Mouse (Mus musculus) common myeloid progenitor, adult 5-6 weeks (primary cell): ENCODE measurements at regions not wholly inside any gene's neighbourhood (a gene's known extent, or its start where the extent isn't known, plus 50 kb on each side); places are given as distances from the start of the nearest gene placed in this dataset.

Experiments used
- ATAC-seq: replicated peaks from 2 replicates; pipeline ENCODE4 v1.8.0; 2016; ENCODE audit warnings: low read depth, mild to moderate bottlenecking, moderate TSS enrichment, inconsistent platforms; ENCODE audit not compliant: poor library complexity, severe bottlenecking

- ATAC-seq = no peak
Observed at GRCm38 (mm10) chr2:115483418-115484288, 97.9 kb upstream of the BC052040 start.

- ATAC-seq = no peak
Observed at GRCm38 (mm10) chr2:115488465-115488864, 93.1 kb upstream of the BC052040 start.

GRCm38 (mm10) chr2:115493020-115493419 is 88.5 kb upstream of the BC052040 start:
- no peak for ATAC-seq

GRCm38 (mm10) chr2:115499904-115500303 is 81.6 kb upstream of the BC052040 start:
- no peak for ATAC-seq

- ATAC-seq = no peak
Observed at GRCm38 (mm10) chr2:115509527-115509926, 72.0 kb upstream of the BC052040 start.

GRCm38 (mm10) chr2:115511146-115511545 is 70.4 kb upstream of the BC052040 start:
- no peak for ATAC-seq

GRCm38 (mm10) chr2:115511612-115512525 is 69.6 kb upstream of the BC052040 start:
- no peak for ATAC-seq

- ATAC-seq = no peak
Observed at GRCm38 (mm10) chr2:115512891-115513290, 68.6 kb upstream of the BC052040 start.

GRCm38 (mm10) chr2:115513774-115514231 is 67.7 kb upstream of the BC052040 start:
- no peak for ATAC-seq

GRCm38 (mm10) chr2:115514831-115515428 is 66.6 kb upstream of the BC052040 start:
- ATAC-seq = peak; percentile 62; the same call in 1 of the 2 replicates

GRCm38 (mm10) chr2:115515470-115515869 is 66.0 kb upstream of the BC052040 start:
- ATAC-seq = no peak

GRCm38 (mm10) chr2:115516824-115517223 is 64.7 kb upstream of the BC052040 start:
- no peak for ATAC-seq

- ATAC-seq = no peak
Observed at GRCm38 (mm10) chr2:115519974-115520373, 61.5 kb upstream of the BC052040 start.

GRCm38 (mm10) chr2:115520413-115521139 is 60.9 kb upstream of the BC052040 start:
- no peak for ATAC-seq

- no peak for ATAC-seq
Observed at GRCm38 (mm10) chr2:115529878-115530277, 51.6 kb upstream of the BC052040 start.
